Mouse (Mus musculus) limb, embryonic 13.5 days (tissue): ENCODE results near the gene Dnajb3. TPM values are rescaled to one million over a fixed set of nuclear protein-coding genes. Genes with fewer than 3 reads are reported as not detected.
"Not testable (repeated sequence)": the region's sequence is repeated elsewhere in the genome, so short reads cannot be mapped to it uniquely, and the experiment has no call there.

Source experiments
- ATAC-seq: fragments of 200-750 bp; cut with Nextera tagmentation; 2 replicates; pipeline ENCODE4 v1.8.0; 2017; ENCODE audit warnings: low read depth, moderate number of reproducible peaks, moderate TSS enrichment; ENCODE audit not compliant: low FRiP score
- H3K27ac ChIP-seq: fragments of 300-500 bp; sonication (generic); 2 replicates; pipeline ENCODE4 v1.5.1; 2015; ENCODE audit warnings: inconsistent platforms, mild to moderate bottlenecking, moderate library complexity
- H3K27me3 ChIP-seq: fragments of 300-500 bp; sonication (generic); 2 replicates; pipeline ENCODE4 v1.6.1; 2015; ENCODE audit warnings: mild to moderate bottlenecking, inconsistent platforms
- H3K36me3 ChIP-seq: fragments of 300-500 bp; sonication (generic); 2 replicates; pipeline ENCODE4 v1.6.1; 2015; ENCODE audit warnings: inconsistent platforms, mild to moderate bottlenecking, moderate library complexity
- H3K4me1 ChIP-seq: fragments of 300-500 bp; sonication (generic); 2 replicates; pipeline ENCODE4 v1.6.1; 2015; ENCODE audit warnings: inconsistent platforms
- H3K4me2 ChIP-seq: fragments of 300-500 bp; sonication (generic); replicated peaks from 2 replicates; pipeline ENCODE4 v1.6.1; 2015; ENCODE audit warnings: inconsistent platforms, mild to moderate bottlenecking, moderate library complexity
- H3K4me3 ChIP-seq: fragments of 300-500 bp; sonication (generic); 2 replicates; pipeline ENCODE4 v1.5.1; 2015; ENCODE audit warnings: moderate library complexity, mild to moderate bottlenecking, inconsistent platforms
- H3K9ac ChIP-seq: fragments of 300-500 bp; sonication (generic); 2 replicates; pipeline ENCODE4 v1.6.1; 2015; ENCODE audit warnings: mild to moderate bottlenecking, inconsistent platforms
- H3K9me3 ChIP-seq: fragments of 300-500 bp; sonication (generic); 2 replicates; pipeline ENCODE4 v1.6.1; 2016; ENCODE audit warnings: inconsistent platforms
- WGBS: fragments of 180-500 bp; shearing (Covaris S2); methylation state at CpG from one replicate; pipeline ENCODE4 v1.1.7; 2015; 5-methylcytosine and 5-hydroxymethylcytosine counted together
- polyA plus RNA-seq: library from polyadenylated mRNA; unstranded; fragments of >200 nt; fragmentation: Nextera tagmentation; extraction: Ambion mirVana; gene quantifications from 2 replicates; pipeline ENCODE4 v1.2.1, GENCODE M21; 2015

Gene Dnajb3
- polyA plus RNA-seq, 1 experiment from 2014 or later: 13.3 TPM

- WGBS: 73% methylated on average over 7 of the region's 7 CpGs
- no peak for ATAC-seq
- Histone ChIP-seq H3K4me3 (no peak overlapping the region), H3K27ac (no peak overlapping the region), H3K9ac (no peak overlapping the region), H3K36me3 (no peaks in the 10 kb centered on the region), H3K4me1 (no peaks in the 10 kb centered on the region), H3K4me2 (no peak overlapping the region), H3K9me3 (peaks cover 100% of the 10 kb centered on the region), H3K27me3 (no peaks in the 10 kb centered on the region)
Measured at GRCm38 (mm10) chr1:88230421-88230820, 24.8 kb upstream of the Dnajb3 start.

- WGBS: 83% methylated on average over 5 of the region's 5 CpGs
- ATAC-seq: no peak
- H3K9ac ChIP-seq: no peak overlapping the region
- H3K36me3 ChIP-seq: no peaks in the 10 kb centered on the region
- peaks cover 98% of the 10 kb centered on the region for H3K9me3 ChIP-seq
- H3K27ac ChIP-seq: no peak overlapping the region
- no peak overlapping the region for H3K4me2 ChIP-seq
- no peak overlapping the region for H3K4me3 ChIP-seq
- H3K4me1 ChIP-seq: no peaks in the 10 kb centered on the region
- no peaks in the 10 kb centered on the region for H3K27me3 ChIP-seq
Measured at GRCm38 (mm10) chr1:88229986-88230385, 24.4 kb upstream of the Dnajb3 start.

- WGBS: 80% methylated on average over 3 of the region's 3 CpGs
- Histone ChIP-seq H3K4me2 (no peak overlapping the region), H3K36me3 (no peaks in the 10 kb centered on the region), H3K4me3 (no peak overlapping the region), H3K9me3 (peaks cover 94% of the 10 kb centered on the region), H3K27ac (no peak overlapping the region), H3K4me1 (no peaks in the 10 kb centered on the region), H3K27me3 (no peaks in the 10 kb centered on the region), H3K9ac (no peak overlapping the region)
- ATAC-seq: no peak
Measured at GRCm38 (mm10) chr1:88229566-88229965, 24.0 kb upstream of the Dnajb3 start.

- no peaks in the 10 kb centered on the region for H3K4me1 ChIP-seq
- 71% methylated on average over 7 of the region's 7 CpGs for WGBS
- no peaks in the 10 kb centered on the region for H3K36me3 ChIP-seq
- no peak overlapping the region for H3K27ac ChIP-seq
- 0 out of 2 replicates have a peak, but pooled peaks have one; percentile 12 for ATAC-seq
- H3K9me3 ChIP-seq: peaks cover 79% of the 10 kb centered on the region
- no peak overlapping the region for H3K9ac ChIP-seq
- H3K27me3 ChIP-seq: no peaks in the 10 kb centered on the region
- no peak overlapping the region for H3K4me2 ChIP-seq
- H3K4me3 ChIP-seq: no peak overlapping the region
Measured at GRCm38 (mm10) chr1:88228121-88228520, 22.5 kb upstream of the Dnajb3 start.

- no peak for ATAC-seq
- no peaks in the 10 kb centered on the region for H3K36me3 ChIP-seq
- WGBS: 59% methylated on average over 2 of the region's 2 CpGs
- no peak overlapping the region for H3K27ac ChIP-seq
- H3K9ac ChIP-seq: no peak overlapping the region
- no peaks in the 10 kb centered on the region for H3K4me1 ChIP-seq
- no peaks in the 10 kb centered on the region for H3K27me3 ChIP-seq
- H3K9me3 ChIP-seq: peaks cover 73% of the 10 kb centered on the region
- H3K4me3 ChIP-seq: no peak overlapping the region
- H3K4me2 ChIP-seq: no peak overlapping the region
Measured at GRCm38 (mm10) chr1:88227482-88227881, 21.9 kb upstream of the Dnajb3 start.

- Histone ChIP-seq H3K27me3 (no peaks in the 10 kb centered on the region), H3K9me3 (peaks cover 69% of the 10 kb centered on the region), H3K27ac (no peak within 1 kb of the TSS), H3K4me2 (no peak within 1 kb of the TSS), H3K4me1 (no peaks in the 10 kb centered on the region), H3K4me3 (no peak within 1 kb of the TSS), H3K9ac (no peak within 1 kb of the TSS), H3K36me3 (no peaks in the 10 kb centered on the region)
- ATAC-seq: no peak
- 52% methylated on average over 5 of the region's 5 CpGs for WGBS
Measured at GRCm38 (mm10) chr1:88226670-88227379, 21.2 kb upstream of the Dnajb3 start, which contains the start of gene Mroh2a. Gene Mroh2a (plus strand): TSS chr1:88226986.

- Histone ChIP-seq H3K4me2 (no peak overlapping the region), H3K36me3 (no peaks in the 10 kb centered on the region), H3K27me3 (no peaks in the 10 kb centered on the region), H3K4me3 (no peak overlapping the region), H3K27ac (no peak overlapping the region), H3K9ac (no peak overlapping the region), H3K4me1 (no peaks in the 10 kb centered on the region), H3K9me3 (peaks cover 59% of the 10 kb centered on the region)
- no peak for ATAC-seq
Measured at GRCm38 (mm10) chr1:88225741-88226140, 20.2 kb upstream of the Dnajb3 start.

- peaks cover 54% of the 10 kb centered on the region for H3K9me3 ChIP-seq
- WGBS: 37% methylated on average over 2 of the region's 2 CpGs
- not testable (repeated sequence) for H3K27me3 ChIP-seq
Measured at GRCm38 (mm10) chr1:88225301-88225700, 19.7 kb upstream of the Dnajb3 start.

GRCm38 (mm10) chr1:88224029-88224776 lies 18.6 kb upstream of the Dnajb3 start:
- Histone ChIP-seq H3K9ac (no peak overlapping the region), H3K27ac (no peak overlapping the region), H3K4me2 (no peak overlapping the region), H3K27me3 (no peaks in the 10 kb centered on the region), H3K4me1 (no peaks in the 10 kb centered on the region), H3K9me3 (peaks cover 43% of the 10 kb centered on the region), H3K4me3 (no peak overlapping the region), H3K36me3 (no peaks in the 10 kb centered on the region)
- 68% methylated on average over 2 of the region's 2 CpGs for WGBS
- no peak for ATAC-seq

More at GRCm38 (mm10) chr1:88225301-88225700, 19.7 kb upstream of the Dnajb3 start:
- not testable (repeated sequence) for H3K4me2 ChIP-seq, H3K27ac ChIP-seq, H3K36me3 ChIP-seq, H3K9ac ChIP-seq, ATAC-seq, H3K4me1 ChIP-seq, H3K4me3 ChIP-seq

GRCm38 (mm10) chr1:88223591-88223990 lies 18.0 kb upstream of the Dnajb3 start:
- no peaks in the 10 kb centered on the region for H3K27me3 ChIP-seq
- H3K27ac ChIP-seq: no peak overlapping the region
- peaks cover 37% of the 10 kb centered on the region for H3K9me3 ChIP-seq
- no peaks in the 10 kb centered on the region for H3K4me1 ChIP-seq
- H3K36me3 ChIP-seq: no peaks in the 10 kb centered on the region
- H3K9ac ChIP-seq: no peak overlapping the region
- no peak overlapping the region for H3K4me3 ChIP-seq
- no peak overlapping the region for H3K4me2 ChIP-seq
- ATAC-seq: no peak
- WGBS: 54% methylated on average over 1 of the region's 1 CpGs

GRCm38 (mm10) chr1:88223011-88223515 lies 17.5 kb upstream of the Dnajb3 start:
- H3K4me3 ChIP-seq, H3K36me3 ChIP-seq, H3K4me1 ChIP-seq, H3K27ac ChIP-seq, H3K27me3 ChIP-seq, H3K9ac ChIP-seq, H3K4me2 ChIP-seq, ATAC-seq: not testable (repeated sequence)
- peaks cover 32% of the 10 kb centered on the region for H3K9me3 ChIP-seq

GRCm38 (mm10) chr1:88222216-88222615 lies 16.6 kb upstream of the Dnajb3 start:
- 53% methylated on average over 2 of the region's 2 CpGs for WGBS

More at GRCm38 (mm10) chr1:88222216-88222615, 16.6 kb upstream of the Dnajb3 start:
- ATAC-seq: no peak
- Histone ChIP-seq H3K4me3 (no peak overlapping the region), H3K4me2 (no peak overlapping the region), H3K36me3 (no peaks in the 10 kb centered on the region), H3K9me3 (peaks cover 28% of the 10 kb centered on the region), H3K4me1 (no peaks in the 10 kb centered on the region), H3K27ac (no peak overlapping the region), H3K27me3 (no peaks in the 10 kb centered on the region), H3K9ac (no peak overlapping the region)
